Mouse (Mus musculus): ENCODE measurements around the gene Itgb2. TPM values are rescaled to one million over a fixed set of nuclear protein-coding genes. Genes with fewer than 3 reads are reported as not detected.

Itgb2 gene
- total RNA-seq, 1 experiment from 2014 or later, result 5.8 TPM

DNA sequence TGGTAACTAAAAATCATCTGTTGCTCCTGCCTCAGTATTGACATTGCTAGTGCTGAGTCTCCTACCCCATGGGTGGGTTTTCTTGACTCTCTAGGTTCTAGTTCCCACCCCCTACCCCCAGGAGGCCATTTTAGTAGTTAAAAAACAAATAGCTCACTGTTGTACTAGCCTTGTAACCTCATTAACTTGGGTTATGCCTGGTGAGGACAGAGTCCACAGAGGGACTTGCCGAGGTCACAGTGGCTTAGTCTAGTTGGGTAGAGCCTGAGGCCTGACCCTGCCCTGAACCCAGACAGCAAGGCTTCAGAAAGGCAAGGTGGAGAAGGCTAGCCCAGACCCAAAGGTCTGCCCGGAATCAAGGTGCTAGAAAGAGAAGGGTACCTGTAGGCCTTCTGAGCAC is 58.0 kb downstream of the Itgb2 start:
- no peak for DNase-seq

GRCm38 (mm10) chr10:77589117-77589516 is 59.1 kb downstream of the Itgb2 start:
- no peak for DNase-seq

GRCm38 (mm10) chr10:77589749-77590148 is 59.7 kb downstream of the Itgb2 start:
- no peak for DNase-seq

- DNase-seq, result peak; percentile 78
Observed at GRCm38 (mm10) chr10:77590812-77591211, 60.8 kb downstream of the Itgb2 start.

DNA sequence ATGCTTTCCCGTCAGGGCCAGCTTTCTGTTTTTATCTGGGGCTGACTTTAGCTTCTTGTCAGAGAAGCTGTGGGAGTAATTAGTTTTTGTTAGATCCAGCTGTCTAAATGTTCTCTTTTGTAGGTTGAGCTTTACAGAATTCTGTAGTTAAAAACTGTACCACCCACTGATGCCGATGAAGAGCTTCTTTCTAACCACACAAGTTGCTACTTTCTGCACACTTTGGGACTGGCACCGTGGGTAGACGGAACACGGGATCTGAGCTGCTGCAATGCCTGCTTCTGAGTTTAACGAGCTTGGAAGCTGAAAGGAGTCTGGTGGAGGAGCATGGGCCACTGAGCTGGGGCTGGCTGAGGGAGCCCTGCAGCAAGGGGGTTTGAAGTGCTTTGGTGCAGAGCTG is 61.5 kb downstream of the Itgb2 start:
- DNase-seq, result no peak

DNA sequence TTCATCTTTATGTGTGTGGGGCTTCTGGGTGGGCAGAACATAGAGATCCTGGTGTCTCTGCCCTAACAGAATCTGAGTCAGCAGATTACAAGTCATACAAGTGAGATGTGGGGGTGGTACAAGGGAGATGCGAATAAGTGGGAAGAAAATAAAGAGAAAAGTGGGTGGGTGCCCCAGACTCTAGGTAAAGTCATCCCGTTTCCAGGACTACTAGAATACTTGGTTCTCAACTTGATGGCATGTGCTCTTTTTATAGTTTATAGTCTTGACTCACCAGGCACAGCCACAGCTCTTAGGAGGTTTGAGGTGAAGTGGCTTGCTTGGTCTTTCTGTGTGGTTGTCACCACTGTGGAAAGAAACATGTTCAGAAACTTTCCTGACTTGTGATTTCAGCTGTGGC is 66.0 kb downstream of the Itgb2 start:
- no peak for DNase-seq

GRCm38 (mm10) chr10:77603021-77603420 is 73.0 kb downstream of the Itgb2 start:
- no peak for DNase-seq

DNA sequence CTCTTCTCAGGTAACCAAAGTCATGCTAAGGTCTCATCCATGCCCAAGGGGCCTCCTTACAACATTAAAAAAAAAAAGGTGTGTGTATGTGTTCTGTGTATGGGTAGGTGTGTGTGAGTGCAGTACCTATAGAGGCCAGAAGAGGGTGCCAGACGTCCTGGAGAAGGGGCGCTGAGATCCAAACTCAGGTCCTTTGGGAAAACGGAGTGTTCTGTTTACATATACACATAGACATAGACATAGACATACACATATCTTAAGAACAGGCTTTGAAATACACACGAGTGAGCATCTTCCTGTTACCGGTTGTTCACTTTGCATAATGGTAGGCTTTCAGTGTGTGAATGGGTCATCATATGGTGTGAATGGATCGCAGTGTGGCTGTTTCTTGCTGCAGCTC is 74.1 kb downstream of the Itgb2 start:
- DNase-seq, result no peak

GRCm38 (mm10) chr10:77604958-77605357 is 74.9 kb downstream of the Itgb2 start:
- DNase-seq, result no peak

GRCm38 (mm10) chr10:77605368-77605767 is 75.3 kb downstream of the Itgb2 start:
- no peak for DNase-seq

GRCm38 (mm10) chr10:77605908-77606826 is 76.1 kb downstream of the Itgb2 start, which contains the start of the genes Sumo3 and Gm49325:
Gene Sumo3 (plus strand): TSS chr10:77606097.
Gene Gm49325 (plus strand): TSS chr10:77606197.
- peak; percentile 100 for DNase-seq

DNA sequence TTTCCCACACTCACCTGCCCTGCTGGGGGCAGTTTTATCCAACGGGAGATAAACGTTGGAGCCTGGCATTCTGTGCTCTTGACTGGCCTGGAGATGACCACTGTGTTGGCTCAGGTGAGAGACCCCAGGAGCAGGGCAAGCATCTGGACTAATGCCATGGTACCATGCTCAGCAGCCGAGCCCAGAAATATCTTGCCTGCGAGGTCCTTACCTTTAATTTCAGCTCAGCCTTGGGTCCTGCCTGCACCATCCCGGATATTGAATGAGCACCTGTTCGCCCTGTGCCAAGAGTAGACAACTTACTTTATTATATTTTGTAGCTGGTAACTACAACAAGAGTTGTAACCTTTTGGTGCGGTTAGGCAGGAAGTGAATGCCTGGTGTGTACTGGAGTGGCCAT is 76.8 kb downstream of the Itgb2 start:
- no peak for DNase-seq

GRCm38 (mm10) chr10:77607441-77607840 is 77.4 kb downstream of the Itgb2 start:
- DNase-seq, result no peak

DNA sequence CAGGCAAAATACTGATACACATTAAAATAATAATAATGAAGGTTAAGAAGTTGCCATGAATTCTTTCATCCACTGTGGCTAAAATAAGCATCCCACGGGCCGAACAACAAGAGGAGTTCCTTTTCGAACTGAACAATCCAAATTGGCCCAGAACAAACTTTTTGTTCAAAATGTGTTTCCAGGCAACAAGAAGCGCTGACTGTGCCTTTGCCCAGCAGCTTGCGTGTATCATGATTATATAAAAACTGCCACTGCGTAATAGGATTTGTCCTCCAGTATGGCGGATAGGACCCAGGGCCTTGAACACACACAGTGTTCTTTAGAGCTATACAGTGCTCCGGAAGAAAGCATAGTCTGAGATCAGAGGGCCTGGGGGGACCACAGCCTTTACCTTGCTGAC is 78.5 kb downstream of the Itgb2 start:
- DNase-seq, result no peak

DNA sequence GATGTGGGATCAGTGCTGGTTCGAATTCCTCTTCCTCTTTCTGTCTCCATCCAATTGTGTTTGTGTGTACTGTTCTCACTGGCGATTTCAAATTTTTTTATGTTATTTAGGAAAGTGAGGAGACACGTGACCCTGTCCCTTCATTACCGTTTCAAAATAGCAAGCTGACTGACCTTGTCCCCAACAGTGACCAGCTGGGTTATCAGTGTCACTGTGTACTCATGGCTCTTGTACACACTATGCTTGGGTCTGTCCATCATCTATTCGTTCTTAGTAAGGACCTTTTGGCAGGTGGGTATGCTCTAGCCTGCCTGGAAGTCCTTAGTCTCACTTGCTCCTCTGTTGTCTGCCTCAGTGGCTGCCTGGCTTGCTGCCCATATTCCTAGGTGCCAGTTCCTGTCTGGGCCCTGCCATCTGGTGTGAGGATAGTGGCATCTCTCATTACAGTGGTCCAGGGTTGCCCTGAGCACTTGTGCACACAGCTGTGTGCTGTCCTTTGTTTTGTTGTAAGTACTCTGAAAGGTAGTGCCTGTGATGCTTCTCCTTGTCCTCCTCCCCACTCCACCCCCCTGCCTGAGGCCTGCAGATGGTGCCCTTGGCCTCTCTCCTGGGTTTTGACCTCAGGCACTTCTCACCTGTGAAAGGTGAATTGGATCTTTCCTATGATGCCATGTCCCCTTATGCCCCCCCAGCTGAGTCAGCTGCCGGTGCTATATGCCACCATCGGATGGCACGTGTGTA is 80.3 kb downstream of the Itgb2 start:
- no peak for DNase-seq

- DNase-seq, result peak; percentile 67
Observed at GRCm38 (mm10) chr10:77613409-77613808, 83.4 kb downstream of the Itgb2 start.

Other genes starting within 250 kb of the Itgb2 start
- gene Adarb1, start 112.0 kb upstream of the Itgb2 start, total RNA-seq (2021), result 21.9 and 28.4 TPM in 2 replicates
- gene Fam207a, start 14.5 kb upstream of the Itgb2 start, total RNA-seq (2021), result 21.6 and 27.2 TPM in 2 replicates
- gene Pttg1ip, start 51.5 kb downstream of the Itgb2 start, total RNA-seq (2021), result 168 and 172 TPM in 2 replicates
- gene Sumo3, start 75.8 kb downstream of the Itgb2 start, total RNA-seq (2021), result 93.0 and 111 TPM in 2 replicates
- gene Gm49325, start 75.9 kb downstream of the Itgb2 start, total RNA-seq (2021), result 23.6 and 31.5 TPM in 2 replicates
- gene Ube2g2, start 92.0 kb downstream of the Itgb2 start, total RNA-seq (2021), result 49.8 and 50.2 TPM in 2 replicates
- 0.41 TPM in 1 of 2 replicates, not detected in the other for gene Tspear, start 156.3 kb downstream of the Itgb2 start, total RNA-seq (2021)
- not detected in 2 replicates for gene Gm19402, start 160.5 kb downstream of the Itgb2 start, total RNA-seq (2021)
- not detected in 2 replicates for gene Gm9508, start 167.0 kb downstream of the Itgb2 start, total RNA-seq (2021)
- gene Gm10272, start 176.4 kb downstream of the Itgb2 start, total RNA-seq (2021), result not detected in 2 replicates
- not detected in 2 replicates for gene Gm10024, start 181.2 kb downstream of the Itgb2 start, total RNA-seq (2021)
- not detected in 2 replicates for gene Gm10142, start 185.6 kb downstream of the Itgb2 start, total RNA-seq (2021)
- gene Krtap12-1, start 190.3 kb downstream of the Itgb2 start, total RNA-seq (2021), result not detected in 2 replicates
- gene Gm10100, start 196.2 kb downstream of the Itgb2 start, total RNA-seq (2021), result not detected in 2 replicates
- gene Gm18596, start 212.4 kb downstream of the Itgb2 start, total RNA-seq (2021), result not detected in 2 replicates
- not detected in 2 replicates for gene Gm9736, start 221.1 kb downstream of the Itgb2 start, total RNA-seq (2021)
- not detected in 2 replicates for gene Gm3233, start 229.4 kb downstream of the Itgb2 start, total RNA-seq (2021)
- gene Gm3238, start 241.1 kb downstream of the Itgb2 start, total RNA-seq (2021), result not detected in 2 replicates
- not detected in 2 replicates for gene Gm7138, start 246.7 kb downstream of the Itgb2 start, total RNA-seq (2021)

Data from adrenal gland, postnatal 14 days (tissue).